In the genomic region with DNA sequence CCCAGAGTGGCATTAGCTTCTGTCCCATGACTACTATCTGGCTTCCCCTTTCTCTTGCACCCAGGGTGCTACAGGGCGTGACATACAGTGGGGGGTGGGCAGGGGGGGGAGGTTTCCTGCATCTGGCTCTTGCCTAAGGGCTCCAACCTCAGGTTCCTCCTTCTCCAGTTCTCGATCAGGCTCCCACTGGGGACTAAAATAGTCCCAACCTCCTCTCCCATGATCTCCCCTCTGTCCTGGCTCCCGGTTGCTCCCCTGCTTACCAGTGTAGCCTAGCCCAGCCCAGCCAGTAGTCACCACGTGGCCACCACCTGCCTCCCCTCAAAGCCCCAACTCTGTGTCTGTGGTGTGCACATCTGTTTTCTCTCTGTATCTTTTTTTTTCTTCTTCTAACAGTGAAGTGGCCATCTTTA, we compare ENCODE assay signal across 12 mouse cellular contexts. TPM values are rescaled to one million over a fixed set of nuclear protein-coding genes. Genes with fewer than 3 reads are reported as not detected.
DNase-seq lines count a peak whose midpoint lies in the region; ATAC-seq and TF ChIP-seq lines count a peak whose summit lies in the region.
"Had no signal": no experiment of that assay in that cellular context is flagged by ENCODE, and none has a peak within 500 bp of the region (broad histone marks: within the 10 kb centered on the region; RNA-seq: fewer than 3 reads in every experiment).

No protein-coding gene starts in this region.

- H3K4me3 ChIP-seq in liver, postnatal 0 days (ENCODE audit: low read depth, low read length) = peak overlapping the region; percentile 43; the same call in 1 of the 2 replicates
- H3K4me3 ChIP-seq in stomach, embryonic 15.5 days (replicated peaks) = no peak overlapping the region
- H3K4me3 ChIP-seq in hindbrain, embryonic 13.5 days = no peak overlapping the region
- H3K4me3 ChIP-seq: forebrain, embryonic 10.5 days had no signal

- TF ChIP-seq CTCF in liver, postnatal 0 days (IDR thresholded peaks at IDR 0.05; ENCODE audit: low read depth) = no peak

- 23% methylated on average over 4 of the region's 4 CpGs for WGBS in liver, postnatal 0 days (ENCODE audit: insufficient replicate concordance)
- WGBS in stomach, embryonic 15.5 days = 44% methylated on average over 4 of the region's 4 CpGs
- WGBS in hindbrain, embryonic 13.5 days = 59% methylated on average over 4 of the region's 4 CpGs

- peak overlapping the region; percentile 26; the same call in 1 of the 2 replicates for H3K4me2 ChIP-seq in liver, postnatal 0 days (ENCODE audit: low read depth, low read length)
- H3K4me2 ChIP-seq in stomach, embryonic 15.5 days = no peak overlapping the region
- H3K4me2 ChIP-seq in hindbrain, embryonic 13.5 days = no peak overlapping the region
- H3K4me2 ChIP-seq: heart, embryonic 11.5 days had no signal

- peak; percentile 76 for ATAC-seq in liver, postnatal 0 days
- ATAC-seq in stomach, embryonic 15.5 days (ENCODE audit: insufficient read depth, low FRiP score, low read depth) = peak; percentile 18; the same call in 1 of the 2 replicates
- ATAC-seq in hindbrain, embryonic 13.5 days (ENCODE audit: low FRiP score) = no peak
- no peak for ATAC-seq in erythroid progenitor cell, adult 5-6 weeks (replicated peaks; ENCODE audit: low FRiP score, poor library complexity, severe bottlenecking)

- peak overlapping the region; percentile 89 for H3K27ac ChIP-seq in liver, postnatal 0 days (ENCODE audit: low read depth)
- 0 out of 2 replicates have a peak overlapping the region, but pooled peaks have one; percentile 31 for H3K27ac ChIP-seq in stomach, embryonic 15.5 days
- no peak overlapping the region for H3K27ac ChIP-seq in hindbrain, embryonic 13.5 days
- H3K27ac ChIP-seq: forebrain, embryonic 10.5 days had no signal

- DNase-seq in heart, adult 11 months = peak; percentile 97
- no peak for DNase-seq in heart, adult 9 months (ENCODE audit: low spot score in 2 of 2)
- peak; percentile 70 for DNase-seq in MEL-GATA-1-ER (ENCODE audit: extremely low read depth, low read depth)
- peak; percentile 61 for DNase-seq in liver, postnatal 0 days
- no peak for DNase-seq in left cerebral cortex, adult 11 months (ENCODE audit: low spot score)
- DNase-seq: cerebellum, postnatal 36 days; right cerebral cortex, postnatal 14 days had no signal

- H3K9ac ChIP-seq in liver, postnatal 0 days (replicated peaks) = no peak overlapping the region
- H3K9ac ChIP-seq in stomach, embryonic 15.5 days = no peak overlapping the region
- no peak overlapping the region for H3K9ac ChIP-seq in hindbrain, embryonic 13.5 days

- H3K9me3 ChIP-seq in liver, postnatal 0 days (ENCODE audit: low read length) = no peaks in the 10 kb centered on the region
- H3K9me3 ChIP-seq in stomach, embryonic 15.5 days = no peaks in the 10 kb centered on the region
- H3K9me3 ChIP-seq in hindbrain, embryonic 13.5 days = no peaks in the 10 kb centered on the region

- peaks cover 5% of the 10 kb centered on the region; the same call in 1 of the 2 replicates for H3K4me1 ChIP-seq in liver, postnatal 0 days (ENCODE audit: insufficient read depth)
- no peaks in the 10 kb centered on the region for H3K4me1 ChIP-seq in stomach, embryonic 15.5 days
- H3K4me1 ChIP-seq in hindbrain, embryonic 13.5 days (replicated peaks) = no peaks in the 10 kb centered on the region
- H3K4me1 ChIP-seq: forebrain, embryonic 10.5 days had no signal

- no peaks in the 10 kb centered on the region for H3K27me3 ChIP-seq in liver, postnatal 0 days (ENCODE audit: insufficient read depth, low read length)
- no peaks in the 10 kb centered on the region for H3K27me3 ChIP-seq in stomach, embryonic 15.5 days (replicated peaks)
- H3K27me3 ChIP-seq in hindbrain, embryonic 13.5 days = no peaks in the 10 kb centered on the region

- no peaks in the 10 kb centered on the region for H3K36me3 ChIP-seq in liver, postnatal 0 days (replicated peaks; ENCODE audit: insufficient read depth, low read length)
- no peaks in the 10 kb centered on the region for H3K36me3 ChIP-seq in stomach, embryonic 15.5 days
- H3K36me3 ChIP-seq in hindbrain, embryonic 13.5 days = no peaks in the 10 kb centered on the region
- H3K36me3 ChIP-seq: forebrain, embryonic 10.5 days had no signal

- no peak for TF ChIP-seq EP300 in liver, postnatal 0 days (IDR thresholded peaks at IDR 0.05; ENCODE audit: low read depth)

RNA-seq across cellular contexts. Expression of gene Tyrobp, which starts 0.8 kb away (rescaled TPM):
- polyA plus RNA-seq in liver, postnatal 0 days (2015; fragmentation: Nextera tagmentation; extraction: Ambion mirVana) = 221 and 231 TPM in 2 replicates
- polyA plus RNA-seq in stomach, embryonic 15.5 days (2015; fragmentation: Nextera tagmentation; extraction: Ambion mirVana) = 71.6 and 84.5 TPM in 2 replicates
- polyA plus RNA-seq in hindbrain, embryonic 13.5 days (2015; fragmentation: Nextera tagmentation; extraction: Ambion mirVana) = 29.8 and 38.1 TPM in 2 replicates
- 243 and 282 TPM in 2 replicates for total RNA-seq in erythroid progenitor cell, adult 5-6 weeks (2015; ENCODE audit: low replicate concordance)
- 60.1 and 77.1 TPM in 2 replicates for total RNA-seq in erythroid progenitor cell, adult 5-6 weeks (2017; ENCODE audit: low replicate concordance)

RNA-seq across cellular contexts. Expression of gene Hcst, which starts 6.9 kb away (rescaled TPM):
- 17.4 and 17.6 TPM in 2 replicates for polyA plus RNA-seq in liver, postnatal 0 days (2015; fragmentation: Nextera tagmentation; extraction: Ambion mirVana)
- polyA plus RNA-seq in stomach, embryonic 15.5 days (2015; fragmentation: Nextera tagmentation; extraction: Ambion mirVana) = 1.4 and 2.0 TPM in 2 replicates
- polyA plus RNA-seq in hindbrain, embryonic 13.5 days (2015; fragmentation: Nextera tagmentation; extraction: Ambion mirVana) = 0.52 and 0.88 TPM in 2 replicates
- total RNA-seq in erythroid progenitor cell, adult 5-6 weeks (2015; ENCODE audit: low replicate concordance) = 3.6 and 18.0 TPM in 2 replicates
- 4.1 TPM in 1 of 2 replicates, not detected in the other for total RNA-seq in erythroid progenitor cell, adult 5-6 weeks (2017; ENCODE audit: low replicate concordance)

RNA-seq across cellular contexts. Expression of gene Nfkbid, which starts 8.8 kb away (rescaled TPM):
- 1.7 and 2.3 TPM in 2 replicates for polyA plus RNA-seq in liver, postnatal 0 days (2015; fragmentation: Nextera tagmentation; extraction: Ambion mirVana)
- polyA plus RNA-seq in stomach, embryonic 15.5 days (2015; fragmentation: Nextera tagmentation; extraction: Ambion mirVana) = 2.5 and 2.6 TPM in 2 replicates
- polyA plus RNA-seq in hindbrain, embryonic 13.5 days (2015; fragmentation: Nextera tagmentation; extraction: Ambion mirVana) = 2.0 TPM in 2 replicates
- total RNA-seq in erythroid progenitor cell, adult 5-6 weeks (2015; ENCODE audit: low replicate concordance) = 7.2 and 20.1 TPM in 2 replicates
- 2.6 and 4.1 TPM in 2 replicates for total RNA-seq in erythroid progenitor cell, adult 5-6 weeks (2017; ENCODE audit: low replicate concordance)

RNA-seq across cellular contexts. Expression of gene Aplp1, which starts 32.6 kb away (rescaled TPM):
- 1.2 and 1.6 TPM in 2 replicates for polyA plus RNA-seq in liver, postnatal 0 days (2015; fragmentation: Nextera tagmentation; extraction: Ambion mirVana)
- polyA plus RNA-seq in stomach, embryonic 15.5 days (2015; fragmentation: Nextera tagmentation; extraction: Ambion mirVana) = 38.6 and 46.5 TPM in 2 replicates
- polyA plus RNA-seq in hindbrain, embryonic 13.5 days (2015; fragmentation: Nextera tagmentation; extraction: Ambion mirVana) = 583 and 599 TPM in 2 replicates
- total RNA-seq in erythroid progenitor cell, adult 5-6 weeks (2015; ENCODE audit: low replicate concordance) = not detected in 2 replicates
- not detected in 2 replicates for total RNA-seq in erythroid progenitor cell, adult 5-6 weeks (2017; ENCODE audit: low replicate concordance)

RNA-seq across cellular contexts. Expression of gene Kirrel2, which starts 44.7 kb away (rescaled TPM):
- 0.05 TPM in 1 of 2 replicates, not detected in the other for polyA plus RNA-seq in liver, postnatal 0 days (2015; fragmentation: Nextera tagmentation; extraction: Ambion mirVana)
- 4.7 and 6.0 TPM in 2 replicates for polyA plus RNA-seq in stomach, embryonic 15.5 days (2015; fragmentation: Nextera tagmentation; extraction: Ambion mirVana)
- polyA plus RNA-seq in hindbrain, embryonic 13.5 days (2015; fragmentation: Nextera tagmentation; extraction: Ambion mirVana) = 6.6 and 10.0 TPM in 2 replicates
- not detected in 2 replicates for total RNA-seq in erythroid progenitor cell, adult 5-6 weeks (2015; ENCODE audit: low replicate concordance)
- not detected in 2 replicates for total RNA-seq in erythroid progenitor cell, adult 5-6 weeks (2017; ENCODE audit: low replicate concordance)

Comparison
In these comparisons a context has a peak if more than half of its experiments do, and no peak if none do; other contexts are left out.
1. DNase-seq: peak in heart, adult 11 months (single experiment), MEL-GATA-1-ER (single experiment) and liver, postnatal 0 days (single experiment); none in heart, adult 9 months (0 of 2) and left cerebral cortex, adult 11 months (single experiment).
2. ATAC-seq: peak in liver, postnatal 0 days (single experiment) and stomach, embryonic 15.5 days (single experiment); none in hindbrain, embryonic 13.5 days (single experiment) and erythroid progenitor cell, adult 5-6 weeks (single experiment).